Mouse (Mus musculus): Measurements from ENCODE around the gene Mars. TPM values are rescaled to one million over a fixed set of nuclear protein-coding genes. Genes with fewer than 3 reads are reported as not detected.

Gene Mars
- total and polyA plus RNA-seq, 3 experiments = 147 to 195 TPM; not detected in 1

DNA sequence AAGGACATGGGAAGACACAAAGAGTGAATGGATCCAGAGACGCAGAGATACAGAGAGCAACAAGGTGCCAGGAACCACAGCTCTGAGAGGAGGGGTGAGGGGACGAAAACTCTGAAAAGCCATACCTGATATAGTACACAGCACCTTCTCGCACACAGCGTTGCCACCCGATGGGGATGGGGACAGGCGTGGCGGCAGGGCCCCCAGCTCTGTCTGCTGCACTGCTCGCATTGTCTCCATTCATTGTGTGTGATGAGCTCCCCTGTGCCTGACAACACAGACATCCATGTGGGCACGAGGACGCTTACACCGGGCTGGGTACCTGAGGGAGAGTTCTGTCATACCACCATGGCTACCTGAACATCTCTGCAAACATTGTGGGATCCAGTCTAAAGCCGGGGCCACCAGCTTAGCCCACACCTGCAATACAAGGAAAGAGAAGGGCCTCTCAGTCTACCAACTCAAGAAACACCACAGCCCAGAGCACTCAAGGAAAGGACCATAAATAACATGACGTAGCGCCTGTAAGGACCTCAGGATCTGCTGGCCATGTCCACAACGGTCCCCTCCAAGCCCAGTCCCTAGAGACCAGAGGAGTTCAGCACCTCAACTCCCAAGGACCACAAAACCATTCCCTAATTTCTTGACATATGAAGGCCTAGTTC lies 24.2 kb downstream of the Mars start:
- Histone ChIP-seq H3K27me3 (ENCODE audit: control insufficient read depth in 1 of 2, insufficient read depth in 2 of 2, low read length in 2 of 2) (no peaks in the 10 kb centered on the region), H3K4me1 (ENCODE audit: control insufficient read depth in 1 of 2, insufficient read depth in 2 of 2, low read length in 2 of 2) (peaks cover 0 to 12% of the 10 kb centered on the region in 2 experiments; a peak in 2 of 4 replicates), H3K4me3 (ENCODE audit: control insufficient read depth in 1 of 2, insufficient read depth in 1 of 2, low read depth in 2 of 2, low read length in 2 of 2) (peak overlapping the region; percentile 75 to 91), H3K27ac (ENCODE audit: control insufficient read depth, low read depth, low read length) (peak overlapping the region; percentile 89), H3K79me2 (ENCODE audit: control insufficient read depth, insufficient read depth, low read length, poor library complexity) (peaks cover 61% of the 10 kb centered on the region), H3K36me3 (ENCODE audit: control insufficient read depth in 1 of 2, insufficient read depth in 2 of 2, low read length in 2 of 2) (peaks cover 0 to 9% of the 10 kb centered on the region in 2 experiments; a peak in 3 of 4 replicates), H3K9ac (ENCODE audit: control insufficient read depth, low read depth, low read length, poor library complexity, severe bottlenecking) (peak overlapping the region; percentile 93), H3K9me3 (replicated peaks; ENCODE audit: insufficient read depth, low read length) (no peaks in the 10 kb centered on the region)
- no peak for DNase-seq (ENCODE audit: low read depth, low spot score)
- TF ChIP-seq MYB (IDR thresholded peaks at IDR 0.05; ENCODE audit: low read depth, low read length) (no peak), POLR2AphosphoS5 (IDR thresholded peaks at IDR 0.05; ENCODE audit: borderline replicate concordance, low read depth, low read length) (peak; percentile 86), MAX (IDR thresholded peaks at IDR 0.05; ENCODE audit: low read length) (no peak), POLR2A (IDR thresholded peaks at IDR 0.05; ENCODE audit: control insufficient read depth in 1 of 2, insufficient read depth in 1 of 2, low read depth in 1 of 2, low read length in 2 of 2, poor library complexity in 1 of 2) (no peak), BHLHE40 (IDR thresholded peaks at IDR 0.05; ENCODE audit: borderline replicate concordance, low read depth, low read length) (no peak), SIN3A (IDR thresholded peaks at IDR 0.05; ENCODE audit: low read length) (no peak), GABPA (IDR thresholded peaks at IDR 0.05; ENCODE audit: low read depth, low read length) (no peak)

DNA sequence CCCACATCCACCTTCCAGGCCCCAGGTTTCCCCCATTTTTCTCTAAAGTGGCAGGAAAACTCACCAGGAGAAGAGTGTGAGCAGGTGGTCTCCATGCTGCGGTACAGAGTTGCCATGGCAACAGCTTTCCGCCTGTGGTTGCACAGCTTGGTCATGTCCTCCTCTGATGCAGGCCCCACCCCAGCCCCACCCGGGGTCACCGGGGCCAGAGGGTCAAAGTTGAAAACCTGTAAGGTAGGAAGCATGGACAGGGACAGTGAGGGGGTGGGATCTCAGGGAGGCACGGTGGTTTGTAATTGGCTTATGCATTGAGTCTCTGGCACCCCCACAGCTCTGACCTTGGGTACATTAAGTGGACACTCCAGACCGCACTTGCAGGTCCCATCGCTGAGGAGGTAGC lies 24.9 kb downstream of the Mars start:
- Histone ChIP-seq H3K4me1 (ENCODE audit: control insufficient read depth in 1 of 2, insufficient read depth in 2 of 2, low read length in 2 of 2) (peaks cover 0 to 9% of the 10 kb centered on the region in 2 experiments; a peak in 2 of 4 replicates), H3K27me3 (ENCODE audit: control insufficient read depth in 1 of 2, insufficient read depth in 2 of 2, low read length in 2 of 2) (no peaks in the 10 kb centered on the region), H3K9ac (ENCODE audit: control insufficient read depth, low read depth, low read length, poor library complexity, severe bottlenecking) (peak overlapping the region; percentile 93), H3K36me3 (ENCODE audit: control insufficient read depth in 1 of 2, insufficient read depth in 2 of 2, low read length in 2 of 2) (peaks cover 0 to 6% of the 10 kb centered on the region in 2 experiments; a peak in 2 of 4 replicates), H3K79me2 (ENCODE audit: control insufficient read depth, insufficient read depth, low read length, poor library complexity) (peaks cover 54% of the 10 kb centered on the region), H3K9me3 (replicated peaks; ENCODE audit: insufficient read depth, low read length) (no peaks in the 10 kb centered on the region), H3K27ac (ENCODE audit: control insufficient read depth, low read depth, low read length) (no peak overlapping the region), H3K4me3 (ENCODE audit: control insufficient read depth in 1 of 2, insufficient read depth in 1 of 2, low read depth in 2 of 2, low read length in 2 of 2) (peak overlapping the region in 1 of 2 experiments; percentile 91; a peak in 1 of 4 replicates)
- no peak for DNase-seq (ENCODE audit: low read depth, low spot score)
- TF ChIP-seq TAL1 (IDR thresholded peaks at IDR 0.05; ENCODE audit: low read length) (no peak), NRF1 (IDR thresholded peaks at IDR 0.05; ENCODE audit: insufficient read depth, low read depth, low read length, poor library complexity, severe bottlenecking) (no peak), SMC3 (IDR thresholded peaks at IDR 0.05; ENCODE audit: low read depth, low read length) (no peak), MXI1 (IDR thresholded peaks at IDR 0.05; ENCODE audit: low read depth, low read length) (no peak), MEF2A (IDR thresholded peaks at IDR 0.05; ENCODE audit: extremely low read depth, insufficient replicate concordance, low read depth, low read length, poor library complexity, severe bottlenecking) (no peak), RAD21 (IDR thresholded peaks at IDR 0.05; ENCODE audit: low read depth, low read length) (no peak), ZKSCAN1 (IDR thresholded peaks at IDR 0.05; ENCODE audit: low read depth, low read length) (no peak), ELF1 (IDR thresholded peaks at IDR 0.05; ENCODE audit: low read depth, low read length) (no peak), CTCF (IDR thresholded peaks at IDR 0.05 in 2 of 3, conservative IDR thresholded peaks at IDR 0.05 in 1 of 3; ENCODE audit: control insufficient read depth in 1 of 3, insufficient read depth in 1 of 3, low read depth in 2 of 3, low read length in 3 of 3, poor library complexity in 1 of 3, severe bottlenecking in 1 of 3) (no peak), POLR2AphosphoS5 (IDR thresholded peaks at IDR 0.05; ENCODE audit: borderline replicate concordance, low read depth, low read length) (no peak), NELFE (IDR thresholded peaks at IDR 0.05; ENCODE audit: low read depth, low read length) (no peak), MAZ (IDR thresholded peaks at IDR 0.05; ENCODE audit: low read depth, low read length) (no peak)
